In the genomic region with DNA sequence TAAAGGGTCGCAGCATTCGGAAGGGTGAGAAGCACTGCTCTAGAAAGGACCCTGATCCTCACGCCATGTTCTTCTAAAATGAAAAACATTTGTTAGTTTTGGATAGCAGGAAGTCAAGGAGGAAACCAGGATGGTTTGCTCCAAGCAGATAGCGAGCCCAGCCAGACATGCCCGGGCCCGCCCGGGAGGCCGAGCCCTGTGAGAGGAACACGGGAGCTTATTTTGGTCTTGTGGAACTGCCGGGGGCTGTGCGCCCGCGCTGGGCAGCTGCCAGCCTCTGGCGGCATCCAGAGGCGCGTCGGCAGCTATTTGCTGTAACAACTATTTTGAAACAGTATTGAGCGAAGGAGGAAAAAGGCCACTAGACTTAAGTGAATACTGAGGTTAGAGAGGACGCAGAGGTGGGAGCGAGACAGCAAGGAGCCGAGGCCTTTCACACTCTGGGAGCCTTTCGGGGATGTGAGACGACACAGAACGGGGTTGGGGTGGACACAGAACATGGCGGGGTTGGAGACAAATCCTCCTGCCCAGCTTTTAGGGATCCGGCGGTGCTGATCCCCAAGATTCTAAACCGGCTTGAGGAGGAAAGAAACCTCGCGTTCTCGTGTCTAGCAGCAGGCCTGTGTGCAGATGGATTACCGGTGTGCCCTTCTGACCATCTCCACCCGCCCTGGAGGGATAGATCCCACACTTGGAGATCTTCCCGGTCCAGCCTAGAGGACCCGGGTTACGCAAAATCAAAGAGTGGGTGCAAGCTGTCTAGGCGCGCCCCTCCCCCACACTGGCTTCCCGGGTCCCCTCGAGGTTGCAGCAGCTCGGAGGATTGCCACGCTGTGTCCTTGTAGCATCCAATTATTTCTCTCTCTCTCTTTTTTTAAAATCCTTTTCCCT, we compare ENCODE assay signal across 8 mouse cellular contexts. TPM values are rescaled to one million over a fixed set of nuclear protein-coding genes. Genes with fewer than 3 reads are reported as not detected.
DNase-seq lines count a peak whose midpoint lies in the region; ATAC-seq and TF ChIP-seq lines count a peak whose summit lies in the region.

No protein-coding gene starts in this region.

- TF ChIP-seq POLR2A in MEL (IDR thresholded peaks at IDR 0.05; ENCODE audit: control insufficient read depth in 1 of 2, insufficient read depth in 1 of 2, low read depth in 1 of 2, low read length in 2 of 2, poor library complexity in 1 of 2): no peak
- TF ChIP-seq POLR2A in brain, embryonic 14.5 days (IDR thresholded peaks at IDR 0.05; ENCODE audit: borderline replicate concordance, extremely low read depth, insufficient read depth, insufficient read length, poor library complexity, severe bottlenecking): no peak
- 0 out of 2 replicates have a peak, but pooled peaks have one; percentile 18 for TF ChIP-seq POLR2A in small intestine, adult 2 months (IDR thresholded peaks at IDR 0.05; ENCODE audit: low read depth, low read length)

- H3K27me3 ChIP-seq in MEL (ENCODE audit: control insufficient read depth in 1 of 2, insufficient read depth in 2 of 2, low read length in 2 of 2): peaks cover 10 to 14% of the 10 kb centered on the region in 2 experiments
- peaks cover 8% of the 10 kb centered on the region; the same call in 1 of the 2 replicates for H3K27me3 ChIP-seq in forebrain, embryonic 13.5 days
- no peaks in the 10 kb centered on the region for H3K27me3 ChIP-seq in small intestine, adult 2 months (ENCODE audit: control insufficient read depth, insufficient read depth, low read length)

- TF ChIP-seq EP300 in MEL (IDR thresholded peaks at IDR 0.05; ENCODE audit: low read depth in 1 of 2, low read length in 2 of 2): no peak

- H3K79me2 ChIP-seq in MEL (ENCODE audit: control insufficient read depth, insufficient read depth, low read length, poor library complexity): no peaks in the 10 kb centered on the region

- no peak overlapping the region for H3K27ac ChIP-seq in MEL (ENCODE audit: control insufficient read depth, low read depth, low read length)
- peak overlapping the region; percentile 98 for H3K27ac ChIP-seq in forebrain, embryonic 13.5 days
- H3K27ac ChIP-seq in small intestine, adult 2 months (ENCODE audit: insufficient read depth, low read depth, low read length): peak overlapping the region; percentile 83

- 1% methylated on average over 42 of the region's 42 CpGs for WGBS in forebrain, embryonic 13.5 days
- 2% methylated on average over 42 of the region's 42 CpGs for WGBS in small intestine, adult 2 months

- no peak for ATAC-seq in forebrain, embryonic 13.5 days

- H3K4me3 ChIP-seq in MEL (ENCODE audit: control insufficient read depth in 1 of 2, insufficient read depth in 1 of 2, low read depth in 2 of 2, low read length in 2 of 2): peak overlapping the region; percentile 22 to 59
- H3K4me3 ChIP-seq in forebrain, embryonic 13.5 days: peak overlapping the region; percentile 94
- H3K4me3 ChIP-seq in small intestine, adult 2 months (ENCODE audit: low read depth, low read length): peak overlapping the region; percentile 96

- H3K9ac ChIP-seq in MEL (ENCODE audit: control insufficient read depth, low read depth, low read length, poor library complexity, severe bottlenecking): peak overlapping the region; percentile 48
- H3K9ac ChIP-seq in forebrain, embryonic 13.5 days: peak overlapping the region; percentile 100

- no peak for TF ChIP-seq RAD21 in MEL (IDR thresholded peaks at IDR 0.05; ENCODE audit: low read depth, low read length)

- TF ChIP-seq CTCF in MEL (IDR thresholded peaks at IDR 0.05 in 2 of 3, conservative IDR thresholded peaks at IDR 0.05 in 1 of 3; ENCODE audit: control insufficient read depth in 1 of 3, insufficient read depth in 1 of 3, low read depth in 2 of 3, low read length in 3 of 3, poor library complexity in 1 of 3, severe bottlenecking in 1 of 3): no peak
- TF ChIP-seq CTCF in brain, embryonic 14.5 days (IDR thresholded peaks at IDR 0.05; ENCODE audit: borderline replicate concordance, extremely low read depth, insufficient read depth, insufficient read length): no peak
- TF ChIP-seq CTCF in small intestine, adult 2 months (IDR thresholded peaks at IDR 0.05; ENCODE audit: extremely low read depth, insufficient read length, insufficient replicate concordance, low read depth, low read length): no peak

- peak overlapping the region; percentile 97 for H3K4me2 ChIP-seq in forebrain, embryonic 13.5 days

- peak; percentile 58 for DNase-seq in MEL (ENCODE audit: low read depth, low spot score)
- DNase-seq in brain, embryonic 14.5 days (ENCODE audit: low read depth): peak; percentile 80
- peak; percentile 86 for DNase-seq in heart, postnatal 4 days
- DNase-seq in layer of hippocampus, adult 9-11 months: peak; percentile 81
- DNase-seq in lung, postnatal 10 days: peak; percentile 86
- DNase-seq in spleen, postnatal 4 days (ENCODE audit: low spot score in 2 of 2): no peak

- H3K4me1 ChIP-seq in MEL (ENCODE audit: control insufficient read depth in 1 of 2, insufficient read depth in 2 of 2, low read length in 2 of 2): peaks cover 0 to 7% of the 10 kb centered on the region in 2 experiments; a peak in 2 of 4 replicates
- H3K4me1 ChIP-seq in forebrain, embryonic 13.5 days: peaks cover 58% of the 10 kb centered on the region
- peaks cover 20% of the 10 kb centered on the region for H3K4me1 ChIP-seq in small intestine, adult 2 months (ENCODE audit: control insufficient read depth, insufficient read depth, insufficient read length, low read length)

- H3K36me3 ChIP-seq in MEL (ENCODE audit: control insufficient read depth in 1 of 2, insufficient read depth in 2 of 2, low read length in 2 of 2): peaks cover 0 to 6% of the 10 kb centered on the region in 2 experiments; a peak in 2 of 4 replicates
- 0 out of 2 replicates have a peak, but pooled peaks cover 5% of the 10 kb centered on the region for H3K36me3 ChIP-seq in forebrain, embryonic 13.5 days (ENCODE audit: poor library complexity, severe bottlenecking)
- H3K36me3 ChIP-seq in small intestine, adult 2 months (ENCODE audit: control insufficient read depth, insufficient read depth, low read length): no peaks in the 10 kb centered on the region

- H3K9me3 ChIP-seq in MEL (replicated peaks; ENCODE audit: insufficient read depth, low read length): no peaks in the 10 kb centered on the region
- H3K9me3 ChIP-seq in forebrain, embryonic 13.5 days (replicated peaks): no peaks in the 10 kb centered on the region

TF ChIP-seq in MEL, 35 proteins besides CTCF, POLR2A, EP300 and RAD21:
- TF ChIP-seq TBP (IDR thresholded peaks at IDR 0.05; ENCODE audit: low read depth, low read length) (no peak), TAL1 (IDR thresholded peaks at IDR 0.05; ENCODE audit: low read length) (peak; percentile 29; the same call in 1 of the 2 replicates), MXI1 (IDR thresholded peaks at IDR 0.05; ENCODE audit: low read depth, low read length) (no peak)

RNA-seq across cellular contexts. Expression of a gene that starts 2.6 kb away (rescaled TPM):
- 0.03 and 0.04 TPM in 2 replicates for total RNA-seq in MEL (2012; rRNA removed)
- polyA plus RNA-seq in MEL (2012; ENCODE audit: insufficient read depth in 1 of 2, insufficient read length in 2 of 2, low read depth in 1 of 2, low replicate concordance in 2 of 2, missing spikeins in 1 of 2): under 1 TPM in 1 of 2 experiments, not detected in 1; 0.26 TPM
- polyA plus RNA-seq in brain, embryonic 14.5 days (2012; rRNA removed): 29.0 and 47.0 TPM in 2 replicates
- 17.2 TPM in 2 replicates for polyA plus RNA-seq in forebrain, embryonic 13.5 days (2015; fragmentation: Nextera tagmentation; extraction: Ambion mirVana)
- total RNA-seq in heart, postnatal 4 days (2021): 10 to 100 TPM; 14.1 to 16.5 TPM
- polyA plus RNA-seq in small intestine, adult 2 months (2012; rRNA removed): 7.0 and 15.4 TPM in 2 replicates

Comparison
In these comparisons a context has a peak if more than half of its experiments do, and no peak if none do; other contexts are left out.
1. DNase-seq: peak in MEL (single experiment), brain, embryonic 14.5 days (single experiment), heart, postnatal 4 days (single experiment), layer of hippocampus, adult 9-11 months (single experiment) and lung, postnatal 10 days (single experiment); none in spleen, postnatal 4 days (0 of 2).
2. H3K4me3 ChIP-seq: peak in every context shown above with its lines; median percentile 96 in small intestine, adult 2 months; 94 in forebrain, embryonic 13.5 days; 40 in MEL.